Mouse (Mus musculus) kidney, embryonic 16.5 days (tissue): ENCODE data around the gene Rapgef4. TPM values are rescaled to one million over a fixed set of nuclear protein-coding genes. Genes with fewer than 3 reads are reported as not detected.

ENCODE experiments used
- ATAC-seq: fragments of 200-750 bp; cut with Nextera tagmentation; 2 replicates; pipeline ENCODE4 v1.8.0; 2017; ENCODE audit warnings: moderate TSS enrichment; ENCODE audit not compliant: low FRiP score, low TSS enrichment
- H3K27ac ChIP-seq: fragments of 300-500 bp; sonication (generic); 2 replicates; pipeline ENCODE4 v1.5.1; 2014; ENCODE audit warnings: low read length
- H3K27me3 ChIP-seq: fragments of 300-500 bp; sonication (generic); 2 replicates; pipeline ENCODE4 v1.6.1; 2014; ENCODE audit warnings: low read length, control low read depth, mixed read lengths; ENCODE audit not compliant: insufficient read depth
- H3K36me3 ChIP-seq: fragments of 300-500 bp; sonication (generic); 2 replicates; pipeline ENCODE4 v1.6.1; 2014; ENCODE audit warnings: low read length, control low read depth, mixed read lengths; ENCODE audit not compliant: insufficient read depth
- H3K4me1 ChIP-seq: fragments of 300-500 bp; sonication (generic); 2 replicates; pipeline ENCODE4 v1.6.1; 2014; ENCODE audit warnings: low read length, control low read depth, mixed read lengths; ENCODE audit not compliant: insufficient read depth
- H3K4me2 ChIP-seq: fragments of 300-500 bp; sonication (generic); replicated peaks from 2 replicates; pipeline ENCODE4 v1.6.1; 2014; ENCODE audit warnings: low read depth, low read length
- H3K4me3 ChIP-seq: fragments of 300-500 bp; sonication (generic); 2 replicates; pipeline ENCODE4 v1.5.1; 2014; ENCODE audit warnings: mild to moderate bottlenecking, low read length
- H3K9ac ChIP-seq: fragments of 300-500 bp; sonication (generic); replicated peaks from 2 replicates; pipeline ENCODE4 v1.6.1; 2014; ENCODE audit warnings: low read length
- H3K9me3 ChIP-seq: fragments of 300-500 bp; sonication (generic); 2 replicates; pipeline ENCODE4 v1.6.1; 2016; ENCODE audit warnings: low read length, control low read depth
- WGBS: fragments of 180-500 bp; shearing (Covaris S2); extraction: QIAGEN DNeasy Blood & Tissue Kit; methylation state at CpG from one replicate; pipeline ENCODE4 v1.1.7; 2014; 5-methylcytosine and 5-hydroxymethylcytosine counted together
- polyA plus RNA-seq: library from polyadenylated mRNA; unstranded; fragments of >200 nt; fragmentation: Nextera tagmentation; extraction: Ambion mirVana; gene quantifications from 2 replicates; pipeline ENCODE4 v1.2.1, GENCODE M21; 2015

Gene Rapgef4
- 6.9 and 9.2 TPM in 2 replicates for polyA plus RNA-seq

- Histone ChIP-seq H3K27ac (no peak within 1 kb of the TSS), H3K4me2 (peak within 1 kb of the TSS; percentile 100), H3K4me3 (peak within 1 kb of the TSS; percentile 69), H3K9ac (peak within 1 kb of the TSS; percentile 77), H3K9me3 (no peaks in the 10 kb centered on the region), H3K36me3 (no peaks in the 10 kb centered on the region), H3K27me3 (peaks cover 10% of the 10 kb centered on the region; the same call in 1 of the 2 replicates), H3K4me1 (peaks cover 12% of the 10 kb centered on the region; the same call in 1 of the 2 replicates)
- peak; percentile 77; the same call in 1 of the 2 replicates for ATAC-seq
- WGBS: under 1% methylated on average over 42 of the region's 52 CpGs
Measured at GRCm38 (mm10) chr2:71980771-71981342, at the start of gene Rapgef4. Gene Rapgef4 (plus strand): TSS chr2:71981240.

GRCm38 (mm10) chr2:71934046-71934445 is 47.0 kb upstream of the Rapgef4 start:
- Histone ChIP-seq H3K36me3 (no peaks in the 10 kb centered on the region), H3K9ac (no peak overlapping the region), H3K27me3 (no peaks in the 10 kb centered on the region), H3K4me3 (no peak overlapping the region), H3K4me1 (no peaks in the 10 kb centered on the region), H3K9me3 (no peaks in the 10 kb centered on the region), H3K4me2 (no peak overlapping the region), H3K27ac (no peak overlapping the region)
- no peak for ATAC-seq
- WGBS: 83% methylated on average over 8 of the region's 8 CpGs

GRCm38 (mm10) chr2:71936711-71937110 is 44.3 kb upstream of the Rapgef4 start:
- Histone ChIP-seq H3K4me1 (no peaks in the 10 kb centered on the region), H3K4me3 (no peak overlapping the region), H3K4me2 (no peak overlapping the region), H3K9me3 (peaks cover under 1% of the 10 kb centered on the region; the same call in 1 of the 2 replicates), H3K36me3 (no peaks in the 10 kb centered on the region), H3K27me3 (no peaks in the 10 kb centered on the region), H3K27ac (no peak overlapping the region), H3K9ac (no peak overlapping the region)
- no peak for ATAC-seq
- 90% methylated on average over 1 of the region's 1 CpGs for WGBS

GRCm38 (mm10) chr2:71937649-71938308 is 43.3 kb upstream of the Rapgef4 start:
- Histone ChIP-seq H3K27ac (no peak overlapping the region), H3K4me2 (no peak overlapping the region), H3K9me3 (peaks cover 2% of the 10 kb centered on the region; the same call in 1 of the 2 replicates), H3K36me3 (no peaks in the 10 kb centered on the region), H3K4me3 (no peak overlapping the region), H3K4me1 (no peaks in the 10 kb centered on the region), H3K27me3 (no peaks in the 10 kb centered on the region), H3K9ac (no peak overlapping the region)
- no peak for ATAC-seq
- WGBS: 79% methylated on average over 3 of the region's 3 CpGs

GRCm38 (mm10) chr2:71938716-71939393 is 42.2 kb upstream of the Rapgef4 start:
- peaks cover 2% of the 10 kb centered on the region; the same call in 1 of the 2 replicates for H3K9me3 ChIP-seq
- 40% methylated on average over 6 of the region's 6 CpGs for WGBS
- H3K4me2 ChIP-seq: no peak overlapping the region
- H3K9ac ChIP-seq: no peak overlapping the region
- no peaks in the 10 kb centered on the region for H3K4me1 ChIP-seq
- no peaks in the 10 kb centered on the region for H3K36me3 ChIP-seq
- no peak for ATAC-seq
- H3K27ac ChIP-seq: 0 out of 2 replicates have a peak overlapping the region, but pooled peaks have one; percentile 38
- H3K27me3 ChIP-seq: no peaks in the 10 kb centered on the region
- H3K4me3 ChIP-seq: no peak overlapping the region

- ATAC-seq: no peak
- Histone ChIP-seq H3K27ac (no peak overlapping the region), H3K27me3 (no peaks in the 10 kb centered on the region), H3K36me3 (no peaks in the 10 kb centered on the region), H3K4me3 (no peak overlapping the region), H3K4me2 (no peak overlapping the region), H3K9me3 (peaks cover 2% of the 10 kb centered on the region; the same call in 1 of the 2 replicates), H3K4me1 (no peaks in the 10 kb centered on the region), H3K9ac (no peak overlapping the region)
- WGBS: 95% methylated on average over 3 of the region's 3 CpGs
Measured at GRCm38 (mm10) chr2:71941005-71941720, 39.9 kb upstream of the Rapgef4 start.

GRCm38 (mm10) chr2:71941721-71942087 is 39.3 kb upstream of the Rapgef4 start:
- Histone ChIP-seq H3K4me2 (no peak overlapping the region), H3K9ac (no peak overlapping the region), H3K4me1 (no peaks in the 10 kb centered on the region), H3K9me3 (peaks cover 2% of the 10 kb centered on the region; the same call in 1 of the 2 replicates), H3K36me3 (no peaks in the 10 kb centered on the region), H3K27ac (no peak overlapping the region), H3K4me3 (no peak overlapping the region), H3K27me3 (no peaks in the 10 kb centered on the region)
- WGBS: 89% methylated on average over 5 of the region's 5 CpGs
- ATAC-seq: no peak

- Histone ChIP-seq H3K4me2 (no peak overlapping the region), H3K4me1 (no peaks in the 10 kb centered on the region), H3K9ac (no peak overlapping the region), H3K9me3 (peaks cover 5% of the 10 kb centered on the region), H3K36me3 (no peaks in the 10 kb centered on the region), H3K27me3 (no peaks in the 10 kb centered on the region), H3K4me3 (no peak overlapping the region), H3K27ac (no peak overlapping the region)
- WGBS: 84% methylated on average over 4 of the region's 4 CpGs
- ATAC-seq: no peak
Measured at GRCm38 (mm10) chr2:71951212-71951611, 29.8 kb upstream of the Rapgef4 start.

GRCm38 (mm10) chr2:71955637-71956036 is 25.4 kb upstream of the Rapgef4 start:
- Histone ChIP-seq H3K4me1 (no peaks in the 10 kb centered on the region), H3K27me3 (no peaks in the 10 kb centered on the region), H3K36me3 (no peaks in the 10 kb centered on the region), H3K9me3 (no peaks in the 10 kb centered on the region), H3K4me2 (no peak overlapping the region), H3K9ac (no peak overlapping the region), H3K27ac (no peak overlapping the region), H3K4me3 (no peak overlapping the region)
- ATAC-seq: no peak
- WGBS: 19% methylated on average over 8 of the region's 8 CpGs
